Mouse (Mus musculus): Measurements from ENCODE around the gene Tlk1. TPM values are rescaled to one million over a fixed set of nuclear protein-coding genes. Genes with fewer than 3 reads are reported as not detected.

Tlk1 gene
- total RNA-seq, 1 experiment from 2014 or later, result 76.6 TPM

GRCm38 (mm10) chr2:70710878-70711277 lies 114.7 kb downstream of the Tlk1 start:
- no peak for ATAC-seq (ENCODE audit: extremely low read depth, insufficient number of reproducible peaks, low FRiP score, poor library complexity, severe bottlenecking)

- no peak for ATAC-seq (ENCODE audit: extremely low read depth, insufficient number of reproducible peaks, low FRiP score, poor library complexity, severe bottlenecking)
Observed at GRCm38 (mm10) chr2:70710236-70710635, 115.3 kb downstream of the Tlk1 start.

DNA sequence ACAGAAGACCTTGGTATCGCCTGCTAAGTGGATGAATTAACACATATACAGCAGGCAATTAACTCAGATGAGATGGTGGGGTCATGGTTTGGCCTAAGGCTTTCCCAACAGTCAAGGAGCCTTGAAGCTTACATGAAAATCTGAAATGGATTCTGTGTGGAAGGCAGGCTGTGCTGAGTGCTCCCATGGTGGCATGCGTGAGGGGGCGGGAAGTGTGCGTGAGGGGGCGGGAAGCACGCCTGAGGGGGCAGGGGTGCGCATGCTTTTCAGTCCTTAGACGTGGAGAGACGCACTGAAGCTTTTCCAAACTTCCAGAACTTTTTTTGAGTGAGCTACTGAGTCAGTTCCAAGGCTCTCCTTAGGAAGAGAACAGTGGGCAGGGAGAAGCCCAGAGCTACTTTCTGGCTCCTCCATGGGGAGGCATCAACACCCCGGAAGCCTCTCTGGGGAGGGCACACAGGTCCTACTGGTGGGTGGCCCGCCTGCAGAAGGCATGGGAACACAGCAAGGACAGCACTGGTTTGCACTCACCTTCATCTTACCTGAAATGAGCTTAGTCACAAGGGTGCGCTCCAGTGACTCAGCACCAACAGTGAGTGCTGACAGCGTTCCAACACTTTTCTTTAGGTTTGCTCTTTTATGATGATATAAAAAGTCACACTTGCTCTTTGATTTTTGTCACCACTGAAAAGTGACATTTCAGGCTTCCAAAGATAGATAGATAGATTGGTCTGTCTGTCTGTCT lies 116.4 kb downstream of the Tlk1 start:
- no peak for ATAC-seq (ENCODE audit: extremely low read depth, insufficient number of reproducible peaks, low FRiP score, poor library complexity, severe bottlenecking)

DNA sequence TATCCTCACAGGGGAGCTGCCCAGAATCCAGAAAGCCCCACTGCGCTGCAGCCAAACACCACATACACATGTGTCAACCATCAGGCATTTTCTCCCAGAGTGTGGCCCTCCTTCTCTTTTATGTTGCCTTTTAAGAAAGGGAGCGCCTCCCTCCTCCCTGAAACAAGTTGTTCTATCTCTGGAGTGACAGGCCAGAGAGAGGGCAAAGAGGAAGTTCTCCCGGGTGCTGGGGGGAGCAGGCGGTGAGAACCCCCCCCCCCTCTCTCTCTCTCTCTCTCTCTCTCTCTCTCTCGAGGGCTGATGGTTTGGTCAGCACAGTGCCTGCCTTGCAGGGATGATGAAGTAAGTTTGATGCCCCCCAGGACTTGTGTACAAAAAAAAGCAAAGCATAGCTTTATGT lies 123.1 kb downstream of the Tlk1 start:
- ATAC-seq (ENCODE audit: extremely low read depth, insufficient number of reproducible peaks, low FRiP score, poor library complexity, severe bottlenecking), result no peak

- ATAC-seq (ENCODE audit: extremely low read depth, insufficient number of reproducible peaks, low FRiP score, poor library complexity, severe bottlenecking), result no peak
Observed at GRCm38 (mm10) chr2:70701571-70701970, 124.0 kb downstream of the Tlk1 start.

DNA sequence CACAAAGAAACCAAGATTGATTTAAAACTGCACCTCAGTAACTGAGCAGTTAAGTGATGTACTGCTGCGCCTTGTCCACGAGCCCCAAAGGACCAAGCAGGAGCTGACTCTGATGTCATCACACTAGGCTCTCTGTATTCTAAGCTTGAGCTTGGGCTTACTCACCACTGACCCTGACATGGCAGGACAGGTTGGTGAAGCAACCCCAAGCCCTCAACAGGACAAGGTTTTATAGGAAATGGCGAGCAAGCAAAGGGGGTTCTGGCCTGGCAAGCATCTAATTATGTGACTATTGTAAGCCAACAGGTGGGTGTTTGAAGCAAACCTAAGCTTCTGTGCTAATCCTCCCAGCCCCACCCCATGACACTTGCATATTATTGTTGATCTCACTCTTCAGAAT lies 124.7 kb downstream of the Tlk1 start:
- ATAC-seq (ENCODE audit: extremely low read depth, insufficient number of reproducible peaks, low FRiP score, poor library complexity, severe bottlenecking), result no peak

DNA sequence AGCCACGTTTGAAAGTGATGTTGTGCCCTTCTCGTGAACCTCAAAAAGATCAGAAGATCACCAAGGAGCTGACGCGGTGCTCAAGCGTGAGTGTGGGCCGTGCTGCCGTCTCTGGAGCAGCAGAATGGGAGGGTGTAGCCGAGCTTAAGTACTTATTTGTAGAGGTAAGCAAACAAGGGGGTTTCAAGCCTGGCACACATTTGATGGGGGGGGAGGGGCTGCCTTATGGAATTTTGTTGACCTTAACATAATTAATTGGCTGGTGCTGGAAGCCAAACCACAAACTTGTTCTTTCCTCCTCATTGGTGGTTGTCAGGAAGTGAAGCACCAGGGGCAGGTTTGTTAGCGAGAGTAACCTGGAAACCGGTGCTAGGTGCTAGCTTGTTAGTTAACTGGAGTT lies 129.8 kb downstream of the Tlk1 start:
- ATAC-seq (ENCODE audit: extremely low read depth, insufficient number of reproducible peaks, low FRiP score, poor library complexity, severe bottlenecking), result no peak

DNA sequence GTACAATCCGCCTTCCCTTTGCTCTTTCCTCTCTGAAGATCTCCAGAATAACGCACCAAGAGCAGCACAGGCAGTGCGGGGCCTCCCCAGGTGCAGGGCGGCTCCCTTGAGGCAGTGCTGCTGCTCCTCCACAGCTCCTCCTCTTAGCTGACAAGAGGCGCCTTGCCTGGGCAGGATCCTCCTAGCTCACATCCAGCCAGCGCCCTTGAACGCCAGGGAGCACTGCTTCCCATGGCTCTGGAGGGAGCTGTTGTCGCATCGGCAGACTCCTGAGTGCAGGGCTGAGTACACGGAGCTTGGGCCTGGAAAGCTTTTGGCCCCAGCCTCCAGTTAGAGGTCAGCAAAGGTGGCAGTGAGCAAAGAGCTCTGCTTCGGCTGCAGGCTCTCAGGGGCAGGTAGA lies 135.3 kb downstream of the Tlk1 start:
- ATAC-seq (ENCODE audit: extremely low read depth, insufficient number of reproducible peaks, low FRiP score, poor library complexity, severe bottlenecking), result no peak

- no peak for ATAC-seq (ENCODE audit: extremely low read depth, insufficient number of reproducible peaks, low FRiP score, poor library complexity, severe bottlenecking)
Observed at GRCm38 (mm10) chr2:70688454-70689078, 137.0 kb downstream of the Tlk1 start.

DNA sequence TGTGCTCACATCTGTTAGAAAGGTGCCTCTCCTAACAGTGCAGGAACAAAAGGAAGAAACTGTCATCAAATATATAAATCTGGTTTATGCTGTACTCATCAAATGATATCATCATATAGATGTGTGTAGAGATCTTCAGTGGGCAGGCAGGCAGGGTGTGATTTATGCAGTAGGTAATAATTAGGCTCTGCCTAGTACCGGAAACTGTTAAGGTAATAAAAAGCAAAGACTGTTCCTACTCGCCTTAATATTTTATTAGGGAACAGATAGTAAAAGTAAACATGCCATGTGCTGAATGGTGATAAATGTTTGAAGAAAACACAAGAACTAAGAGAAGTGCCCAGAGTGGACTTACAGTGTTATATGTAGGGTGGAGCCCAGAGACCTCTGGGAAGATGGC lies 143.2 kb downstream of the Tlk1 start:
- no peak for ATAC-seq (ENCODE audit: extremely low read depth, insufficient number of reproducible peaks, low FRiP score, poor library complexity, severe bottlenecking)

- ATAC-seq (ENCODE audit: extremely low read depth, insufficient number of reproducible peaks, low FRiP score, poor library complexity, severe bottlenecking), result no peak
Observed at GRCm38 (mm10) chr2:70673445-70674126, 151.9 kb downstream of the Tlk1 start.

DNA sequence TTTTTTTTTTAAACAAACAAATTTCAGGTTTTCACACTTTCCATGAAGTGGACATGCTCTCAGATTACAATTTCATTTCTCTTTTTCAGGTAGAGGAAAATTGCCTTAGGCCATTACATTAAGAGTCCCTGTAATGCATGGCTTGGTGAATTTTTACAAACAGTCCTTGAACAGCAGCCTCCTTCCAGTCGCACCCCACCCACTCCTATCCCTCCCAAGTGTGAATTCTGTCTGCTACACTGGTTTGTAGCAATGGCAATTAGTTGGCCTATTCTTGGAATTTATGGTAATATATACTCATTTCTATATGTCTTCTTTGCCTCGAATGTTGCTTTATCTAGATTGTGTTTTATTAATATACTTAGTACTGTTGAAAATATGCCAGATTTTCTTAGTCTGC lies 153.1 kb downstream of the Tlk1 start:
- no peak for ATAC-seq (ENCODE audit: extremely low read depth, insufficient number of reproducible peaks, low FRiP score, poor library complexity, severe bottlenecking)

- no peak for ATAC-seq (ENCODE audit: extremely low read depth, insufficient number of reproducible peaks, low FRiP score, poor library complexity, severe bottlenecking)
Observed at GRCm38 (mm10) chr2:70669896-70670295, 155.6 kb downstream of the Tlk1 start.

GRCm38 (mm10) chr2:70669241-70669640 lies 156.3 kb downstream of the Tlk1 start:
- ATAC-seq (ENCODE audit: extremely low read depth, insufficient number of reproducible peaks, low FRiP score, poor library complexity, severe bottlenecking), result no peak

GRCm38 (mm10) chr2:70667016-70667415 lies 158.5 kb downstream of the Tlk1 start:
- ATAC-seq (ENCODE audit: extremely low read depth, insufficient number of reproducible peaks, low FRiP score, poor library complexity, severe bottlenecking), result no peak

DNA sequence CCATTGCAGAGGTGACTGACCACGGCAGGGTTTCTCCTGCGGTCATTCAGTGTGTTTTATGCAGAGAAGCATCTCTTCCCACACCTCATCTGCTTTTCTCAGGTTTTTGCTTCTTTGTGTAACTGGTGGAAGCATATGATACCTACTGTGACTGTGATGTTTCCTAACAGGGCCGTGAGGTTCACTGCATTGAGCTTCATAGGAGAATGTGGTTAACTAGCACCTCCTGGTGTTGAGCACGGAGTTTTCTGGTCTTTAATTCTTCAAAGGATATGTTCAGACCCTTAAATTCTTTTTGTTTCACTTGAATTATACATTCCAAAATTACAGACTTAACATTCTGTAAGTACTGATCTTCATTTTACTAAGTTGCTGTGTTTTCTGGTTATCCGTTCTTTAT lies 161.8 kb downstream of the Tlk1 start:
- ATAC-seq (ENCODE audit: extremely low read depth, insufficient number of reproducible peaks, low FRiP score, poor library complexity, severe bottlenecking), result no peak

Other genes starting within 250 kb of the Tlk1 start
- gene Gorasp2, start 164.2 kb downstream of the Tlk1 start, total RNA-seq (2017), result 59.4 and 59.9 TPM in 2 replicates
- gene Gm26558, start 163.6 kb downstream of the Tlk1 start, total RNA-seq (2017), result not detected in 2 replicates
- 13.4 and 22.5 TPM in 2 replicates for gene Dcaf17, start 229.6 kb upstream of the Tlk1 start, total RNA-seq (2017)
- 10.5 and 12.3 TPM in 2 replicates for gene Mettl8, start 229.9 kb upstream of the Tlk1 start, total RNA-seq (2017)